Mouse (Mus musculus) cerebellum, postnatal 10 days (tissue): Measurements from ENCODE around the gene Gm44579.
A peak's percentile ranks its signal among the peaks of the same experiment; 100 is the strongest.

Experiments
- DNase-seq, 2 experiments: peaks; one replicate each; pipeline ENCODE4 v3.0.0; 2021; ENCODE audit warnings: mixed read lengths in 2 of 2

Gm44579 gene

DNA sequence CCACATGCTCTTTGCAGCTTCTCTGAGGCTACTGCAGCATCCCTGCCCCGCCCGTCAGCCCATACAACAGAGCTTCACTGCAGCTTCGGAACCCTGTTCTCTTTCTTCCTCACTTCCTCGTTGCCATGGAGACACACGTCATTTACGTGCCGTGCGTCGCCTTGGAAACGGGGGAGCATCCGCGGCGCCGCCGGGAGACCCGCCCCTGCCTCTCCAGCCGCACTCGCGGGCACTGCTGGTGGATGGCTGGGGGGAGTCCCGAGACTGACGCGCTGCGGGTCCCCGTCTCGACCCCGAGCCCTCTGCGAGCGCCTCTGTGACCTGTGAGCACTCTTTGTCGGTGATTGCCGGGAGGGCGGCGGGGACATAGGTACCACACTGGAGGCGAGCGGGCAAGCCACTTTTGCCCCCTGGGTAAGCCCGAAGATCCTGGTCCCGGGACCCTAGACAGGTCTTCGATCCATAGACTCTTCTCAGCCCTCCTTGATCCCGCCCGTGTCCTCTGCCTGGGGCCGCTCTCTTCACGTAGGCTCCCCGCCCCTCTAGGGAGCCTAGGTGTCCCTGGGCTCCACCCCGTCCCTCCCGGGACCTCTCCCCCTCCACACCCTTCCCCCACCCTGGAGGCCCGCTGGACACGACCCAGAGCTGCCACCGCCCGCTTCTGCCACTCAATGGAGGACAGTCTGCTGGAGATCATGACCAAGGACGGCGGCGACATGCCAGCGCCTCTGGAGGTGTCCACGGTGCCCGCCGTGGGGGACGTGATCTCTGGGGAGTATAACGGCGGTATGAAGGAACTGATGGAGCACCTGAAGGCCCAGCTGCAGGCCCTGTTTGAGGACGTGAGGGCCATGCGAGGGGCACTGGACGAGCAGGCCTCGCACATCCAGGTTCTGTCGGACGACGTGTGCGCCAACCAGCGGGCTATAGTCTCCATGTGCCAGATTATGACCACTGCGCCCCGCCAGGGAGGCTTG lies 52.8 kb downstream of the Gm44579 start:
- DNase-seq, result peak; percentile 94 to 95

DNA sequence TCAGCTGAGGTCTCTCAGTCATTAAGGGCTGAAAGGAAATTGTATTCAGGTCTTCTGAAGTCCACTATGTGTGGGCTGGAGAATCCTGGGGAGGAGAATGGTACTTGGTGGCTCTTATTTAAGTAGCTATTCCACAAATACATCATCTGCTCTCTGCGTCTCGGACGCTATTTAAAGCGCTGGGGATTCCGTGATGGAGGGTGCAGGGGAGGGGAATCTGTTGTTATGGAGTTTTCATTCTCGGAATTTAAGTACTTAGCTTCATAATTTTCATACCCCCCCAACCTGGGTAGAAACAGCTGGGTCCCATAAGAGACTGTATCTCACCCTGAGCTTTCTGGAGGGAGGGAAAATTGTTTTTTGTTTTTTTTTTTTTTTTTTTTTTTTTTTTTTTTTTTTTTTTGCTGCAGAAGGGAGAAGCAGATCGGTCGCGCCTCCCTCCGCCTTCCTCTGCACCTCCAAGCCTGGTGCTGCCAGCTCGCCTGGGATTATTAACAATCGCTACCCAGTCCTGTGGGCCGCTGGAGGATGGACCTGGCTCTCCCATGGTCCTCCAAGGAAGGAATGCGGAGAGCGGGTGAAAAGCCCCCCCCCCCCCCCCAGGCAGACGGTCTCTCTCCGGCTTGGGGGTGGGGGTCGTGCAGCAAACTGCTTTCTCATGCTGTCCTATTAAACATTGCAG lies 53.7 kb downstream of the Gm44579 start, which contains the start of gene Ccdc184:
Gene Ccdc184, plus strand, starts transcription at position 196 of the 682 bp plus-strand sequence.
- DNase-seq, result peak in 1 of 2 experiments; percentile 36

DNA sequence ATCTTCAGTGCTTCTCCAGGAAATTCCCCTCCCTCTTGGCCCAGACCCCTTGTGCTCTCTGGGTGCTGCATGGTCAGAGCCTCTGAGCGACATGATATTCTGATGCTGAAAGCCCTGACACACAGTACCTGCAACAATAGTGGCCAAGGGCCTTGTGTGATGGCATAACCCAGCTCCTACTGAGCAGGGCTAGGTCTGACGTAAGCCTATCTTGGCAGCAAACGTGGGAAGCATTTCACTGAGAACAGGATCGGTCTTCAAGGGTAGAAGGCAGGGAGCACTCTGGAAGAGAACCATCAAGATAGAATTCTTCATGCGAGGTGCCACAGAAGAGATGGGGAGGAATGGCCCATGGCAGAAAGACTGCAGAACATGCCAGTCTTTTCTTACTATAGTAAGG lies 55.3 kb downstream of the Gm44579 start, which contains the start of gene Asb8:
Gene Asb8, minus strand, starts transcription at position 101 of the 400 bp plus-strand sequence.
- DNase-seq, result no peak

DNA sequence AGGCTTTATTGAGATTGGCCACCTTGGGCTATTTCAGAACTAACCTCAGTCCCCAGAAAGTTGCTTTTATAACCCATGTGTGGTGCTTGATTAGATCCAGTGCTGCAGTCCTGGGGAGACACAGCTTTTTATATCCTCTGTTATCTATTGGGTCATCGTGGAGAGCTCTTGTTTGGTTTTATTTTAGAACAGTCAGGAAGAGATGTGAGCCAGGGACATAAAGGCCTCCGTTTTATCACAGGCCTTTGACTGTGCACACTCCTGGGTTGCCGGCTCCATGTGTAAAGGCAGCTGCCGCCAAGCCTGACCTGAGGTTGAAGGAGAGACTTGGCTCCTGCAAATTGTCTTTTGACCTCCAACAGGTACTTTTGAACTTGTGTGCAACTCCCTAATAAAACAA lies 58.2 kb downstream of the Gm44579 start:
- no peak for DNase-seq

DNA sequence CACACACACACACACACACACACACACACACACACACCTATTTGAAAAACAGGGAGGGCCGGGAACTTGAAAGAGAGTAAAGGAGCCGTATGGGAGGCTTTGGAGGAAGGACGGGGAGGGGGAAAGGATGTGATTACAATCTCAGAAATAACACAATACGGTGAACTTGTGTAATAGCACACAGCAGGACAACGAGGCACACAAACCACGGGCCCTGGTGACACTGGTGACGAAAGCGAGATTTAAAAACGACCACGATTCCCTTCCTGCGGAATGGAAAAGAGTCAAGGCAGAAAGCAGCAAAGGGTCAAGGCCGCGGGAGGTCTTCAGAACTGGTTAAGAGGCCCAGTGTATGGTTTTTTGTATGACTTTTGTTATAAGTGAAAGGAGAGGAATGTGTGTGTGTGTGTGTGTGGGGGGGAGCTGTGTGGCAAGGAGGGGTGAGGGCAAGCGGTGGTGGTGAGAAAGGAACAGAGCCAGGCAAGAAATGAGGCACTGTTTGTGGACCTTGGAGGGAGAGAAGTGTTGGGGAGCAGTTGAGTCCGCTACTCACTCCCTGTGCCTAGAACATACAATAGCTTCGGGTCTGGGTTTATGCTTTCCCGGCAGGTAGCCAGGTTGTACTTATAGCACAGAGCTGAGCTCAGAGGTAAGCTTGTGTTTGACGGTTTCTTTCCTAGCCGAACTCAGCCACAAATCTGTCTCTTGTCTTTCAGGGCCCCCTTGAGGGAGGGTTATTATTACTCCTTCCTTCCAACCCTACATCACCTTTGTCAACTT lies 59.6 kb downstream of the Gm44579 start:
- DNase-seq, result no peak

DNA sequence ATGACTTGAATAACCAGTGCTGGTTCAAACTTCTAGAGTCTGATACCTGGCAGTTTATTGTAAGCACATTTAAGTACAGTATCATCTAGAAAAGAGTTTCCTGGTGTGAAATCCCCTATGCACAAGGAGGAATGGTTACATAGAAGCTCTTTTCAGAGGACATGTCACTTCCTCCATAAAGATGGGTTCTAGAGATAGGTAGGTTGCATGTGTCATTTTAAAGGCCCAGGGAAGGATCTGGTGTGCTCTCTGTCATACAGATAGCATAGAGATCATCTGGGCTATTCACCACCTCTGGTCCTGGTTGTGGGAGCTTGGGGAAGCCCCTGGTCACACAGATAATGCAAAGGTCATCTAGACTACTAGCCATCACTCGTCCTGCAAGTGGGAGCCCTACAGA lies 63.5 kb downstream of the Gm44579 start:
- DNase-seq, result no peak

DNA sequence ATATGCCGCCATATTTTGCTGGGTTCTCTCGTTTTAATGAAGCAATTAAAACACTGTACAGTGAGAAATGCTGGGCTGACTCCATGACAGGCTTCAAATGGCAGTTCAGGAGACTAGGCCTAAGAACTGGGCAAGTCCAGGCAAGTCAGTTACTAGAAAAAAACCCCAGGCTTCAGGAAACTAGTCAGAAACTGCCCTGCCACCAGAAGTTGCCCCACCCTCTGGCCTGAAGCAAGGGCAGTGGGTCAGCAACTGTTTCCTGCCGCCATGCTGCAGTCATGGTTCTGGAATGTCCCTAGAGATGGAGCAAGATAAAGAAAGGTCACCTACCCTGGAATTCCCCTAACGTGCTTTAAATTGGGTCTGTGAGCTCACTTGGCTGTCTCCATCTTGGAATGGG lies 64.8 kb downstream of the Gm44579 start:
- DNase-seq, result no peak

DNA sequence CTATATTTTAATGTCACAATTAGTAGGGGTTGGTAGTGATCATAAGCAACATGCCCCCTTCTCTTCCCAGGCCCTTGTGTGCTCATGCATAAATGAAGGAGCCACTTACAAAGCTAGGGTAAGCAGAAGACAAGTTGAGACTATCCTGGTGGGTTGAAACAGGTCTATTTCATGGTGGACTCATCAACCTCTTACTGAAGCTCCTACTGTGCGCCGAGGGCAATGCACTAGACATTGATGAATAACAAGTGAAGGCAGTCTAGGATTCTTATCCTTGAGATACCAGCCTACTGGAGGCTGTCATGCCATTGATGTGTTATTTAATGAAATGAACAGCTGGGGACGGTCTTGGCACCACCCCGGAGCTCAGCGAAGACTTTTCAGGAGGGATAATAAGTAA lies 65.5 kb downstream of the Gm44579 start:
- DNase-seq, result no peak

DNA sequence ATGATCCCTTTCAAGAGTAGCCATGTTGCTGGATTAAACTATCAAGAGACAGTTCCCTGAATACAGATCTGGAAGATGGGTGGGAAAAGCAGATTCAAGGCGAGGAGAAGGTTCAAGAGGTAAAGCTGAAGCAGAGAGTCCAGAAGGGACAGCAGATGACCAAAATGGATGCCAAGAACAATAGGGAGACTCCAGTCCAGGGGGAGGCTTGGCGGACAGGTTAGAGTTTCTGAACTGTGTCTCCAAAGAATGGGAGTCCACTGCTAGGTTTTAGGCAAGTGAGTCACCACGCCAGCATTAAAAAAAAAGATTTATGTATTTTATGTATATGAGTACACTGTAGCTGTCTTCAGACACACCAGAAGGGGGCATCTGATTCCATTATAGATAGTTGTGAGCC lies 66.1 kb downstream of the Gm44579 start:
- DNase-seq, result no peak

DNA sequence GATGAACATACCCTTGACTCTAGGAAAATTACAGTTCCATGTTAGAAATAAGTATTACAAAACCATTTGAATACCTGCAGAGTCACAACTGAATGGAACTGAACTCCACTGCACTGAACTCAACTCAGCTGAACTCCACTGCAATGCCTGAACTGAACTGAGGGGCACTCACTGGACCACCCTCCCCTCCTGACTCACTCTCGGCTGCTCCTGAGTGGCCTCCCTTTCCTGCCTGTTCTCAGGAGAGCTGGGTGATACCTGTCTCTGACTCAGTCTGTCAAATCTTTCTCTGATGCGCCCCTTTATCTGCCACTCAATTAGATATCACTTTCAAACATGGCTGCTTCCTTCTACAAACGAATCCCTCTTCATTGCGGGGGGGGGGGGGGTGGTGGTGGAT lies 66.6 kb downstream of the Gm44579 start:
- DNase-seq, result no peak

DNA sequence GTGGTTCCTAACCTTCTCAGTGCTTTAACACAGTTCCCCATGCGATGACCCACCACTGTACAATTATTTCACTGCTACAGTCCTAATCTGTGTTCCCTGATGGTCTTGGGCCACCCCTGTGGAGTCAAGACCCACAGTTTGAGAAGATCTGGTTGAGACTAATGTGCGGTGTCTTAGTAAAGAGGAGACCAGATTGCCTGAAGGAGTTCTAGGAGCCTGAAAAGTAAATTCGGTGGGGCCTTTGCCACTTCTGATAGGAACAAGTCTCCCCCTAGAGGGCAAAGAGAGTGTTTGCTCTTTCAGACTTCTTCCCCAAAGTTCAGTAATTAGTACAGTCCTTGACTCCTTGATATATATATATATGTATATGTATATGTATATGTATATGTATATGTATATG lies 67.2 kb downstream of the Gm44579 start:
- DNase-seq, result peak; percentile 48 to 63

DNA sequence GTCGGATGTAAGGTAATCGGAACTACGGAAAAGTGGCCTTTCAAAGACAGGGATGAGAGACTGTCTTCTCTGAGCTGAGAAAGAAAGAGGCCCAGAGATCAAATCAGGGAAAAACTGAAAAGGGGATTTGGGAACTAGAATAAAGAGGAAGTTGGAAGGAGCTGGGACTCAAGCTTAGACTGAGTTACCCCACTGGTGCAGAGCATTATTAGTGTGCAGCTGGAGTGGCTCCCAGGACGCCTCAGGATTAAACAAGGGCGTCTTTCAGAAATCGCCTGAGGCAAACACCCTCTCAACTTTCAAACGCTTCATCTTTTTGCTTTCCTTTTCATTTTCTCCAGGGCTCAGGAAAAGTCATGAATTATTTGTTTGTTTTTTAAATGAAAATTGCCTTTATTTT lies 67.9 kb downstream of the Gm44579 start:
- DNase-seq, result peak in 1 of 2 experiments; percentile 25

DNA sequence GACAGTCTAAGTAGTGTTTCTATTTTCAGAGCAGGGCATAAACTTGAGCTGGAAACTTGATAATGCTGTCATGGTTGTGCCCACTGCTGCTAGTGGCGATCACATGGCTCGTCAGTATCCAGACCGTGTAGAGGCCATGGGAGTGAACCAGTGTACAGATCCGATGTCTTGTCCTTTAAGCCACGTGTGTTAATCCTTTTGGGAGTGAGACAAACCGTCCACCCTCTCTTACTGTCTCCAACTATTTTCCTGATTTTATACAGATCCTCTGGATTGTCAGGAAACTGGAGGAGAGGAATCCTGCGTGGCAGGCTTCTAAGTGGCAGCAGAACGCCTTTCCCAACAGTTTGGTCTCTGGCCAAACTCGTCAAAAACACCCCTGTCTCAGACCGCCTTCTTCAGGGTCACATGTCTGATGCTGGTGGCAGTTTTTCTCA lies 71.6 kb downstream of the Gm44579 start:
- no peak for DNase-seq

DNA sequence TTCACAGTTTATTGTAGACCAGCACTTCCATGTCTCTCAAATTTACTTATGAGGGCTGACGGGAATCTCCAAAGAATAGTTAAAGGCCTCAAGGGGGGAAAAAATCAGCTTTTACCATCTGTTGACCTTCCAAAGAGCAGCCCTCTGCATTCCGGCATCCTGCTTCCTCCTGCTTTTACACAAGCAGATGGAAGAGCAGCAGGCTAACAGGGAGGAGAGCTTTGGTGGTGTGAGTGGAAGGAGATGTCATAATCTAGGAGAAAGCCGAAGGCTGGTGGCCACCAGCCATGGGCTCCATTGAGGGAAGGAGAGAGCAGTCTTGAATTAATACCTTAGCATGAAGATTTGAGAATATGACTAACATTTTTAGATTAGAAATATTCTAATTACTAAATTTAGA lies 72.4 kb downstream of the Gm44579 start:
- peak; percentile 41 to 42 for DNase-seq

DNA sequence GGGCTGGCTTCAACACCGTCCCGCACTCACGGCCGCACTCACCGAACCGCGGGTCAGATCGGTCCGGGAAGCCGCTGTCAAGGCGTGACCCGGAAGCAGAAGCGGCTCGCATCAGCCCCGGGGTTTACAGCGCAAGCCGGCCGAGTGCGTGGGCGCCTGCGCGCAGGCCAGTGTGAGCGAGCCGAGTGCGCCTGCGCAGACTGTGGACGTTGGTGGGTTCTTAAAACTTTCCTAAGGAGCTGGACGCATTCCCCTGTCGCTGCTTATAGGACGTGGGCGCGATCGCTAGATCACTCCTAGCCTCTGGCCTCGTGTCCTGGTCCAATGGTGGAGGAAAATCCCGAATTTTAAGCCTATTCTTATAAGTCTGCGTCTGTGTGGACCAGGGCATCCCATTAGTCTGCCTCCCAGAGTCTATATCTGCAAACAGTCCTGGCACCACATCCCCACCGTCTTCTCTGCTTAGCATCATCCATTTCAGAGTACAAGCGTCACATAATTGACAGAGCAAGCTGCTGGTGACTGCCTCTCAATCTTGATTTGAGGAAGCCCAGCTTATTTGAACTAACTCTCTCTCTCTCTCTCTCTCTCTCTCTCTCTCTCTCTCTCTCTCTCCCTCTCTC lies 75.1 kb downstream of the Gm44579 start:
- DNase-seq, result peak; percentile 96 to 97

DNA sequence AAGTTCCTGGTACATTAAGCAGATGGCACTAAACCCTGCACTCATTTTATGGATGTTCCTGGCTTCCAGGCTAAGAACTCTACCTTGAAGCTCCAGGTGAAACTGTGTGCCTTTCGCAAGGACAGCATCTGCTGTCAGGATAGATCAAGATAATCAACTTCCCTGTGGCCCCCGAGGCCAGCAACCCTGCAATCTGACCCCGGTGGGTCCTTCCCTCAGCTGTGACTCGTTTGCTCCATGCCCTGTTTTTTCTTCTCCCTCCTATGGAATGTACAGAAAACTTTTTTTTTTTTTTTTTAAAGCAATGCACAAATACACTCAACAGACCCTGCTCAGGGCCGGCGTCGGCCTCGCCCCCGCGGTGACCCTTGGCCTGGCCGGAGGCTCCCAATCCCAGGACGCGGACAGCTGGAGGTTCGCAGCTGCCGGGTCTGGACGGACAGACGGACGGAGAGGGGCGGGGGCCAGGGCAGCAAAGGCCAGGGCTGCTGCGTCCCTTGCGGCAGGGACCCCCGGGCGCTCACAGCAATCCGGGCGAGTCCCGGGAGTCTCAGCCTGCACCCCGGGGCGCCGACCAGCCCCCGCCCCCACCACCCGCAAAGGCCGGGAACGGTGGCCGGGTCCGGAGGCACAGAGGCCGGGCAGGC lies 75.8 kb downstream of the Gm44579 start:
- peak; percentile 56 to 64 for DNase-seq

DNA sequence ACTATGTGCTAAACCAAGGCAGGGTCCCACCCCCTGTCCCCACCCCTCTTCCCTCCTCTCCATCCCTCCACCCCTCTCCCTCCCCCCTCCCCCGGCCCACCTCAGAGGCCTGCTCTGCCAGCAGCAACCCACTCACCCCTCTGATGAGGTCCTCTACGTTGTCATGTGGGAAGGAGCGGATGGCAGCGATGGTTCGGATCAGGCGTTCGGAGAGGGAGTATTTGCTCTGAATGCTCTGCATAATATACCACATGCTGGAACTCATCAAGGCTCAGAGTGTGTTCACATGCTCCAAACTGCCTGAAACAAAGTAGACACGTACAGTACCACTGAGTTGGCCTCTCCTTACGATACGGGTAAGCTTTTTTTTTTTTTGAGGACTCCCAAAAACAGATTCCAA lies 78.3 kb downstream of the Gm44579 start:
- no peak for DNase-seq

DNA sequence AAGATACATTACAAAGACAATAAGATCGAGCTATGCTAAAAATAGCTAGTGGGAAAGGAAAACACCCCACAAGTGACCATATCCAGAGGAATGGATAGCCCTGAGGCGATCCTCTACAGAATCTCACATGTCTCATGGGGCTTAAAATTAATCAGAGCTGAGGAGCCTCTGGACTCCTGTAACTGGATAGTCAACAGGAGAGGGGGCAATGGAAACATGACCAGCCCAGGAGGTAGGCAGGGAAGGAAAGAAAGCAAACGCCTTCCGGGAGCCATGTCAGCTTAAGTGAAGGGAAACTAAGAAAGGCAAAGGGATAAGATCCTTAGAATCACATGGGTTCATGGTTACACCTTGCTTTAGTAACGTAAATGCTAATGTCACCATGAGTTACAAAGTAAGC lies 80.0 kb downstream of the Gm44579 start:
- DNase-seq, result no peak

DNA sequence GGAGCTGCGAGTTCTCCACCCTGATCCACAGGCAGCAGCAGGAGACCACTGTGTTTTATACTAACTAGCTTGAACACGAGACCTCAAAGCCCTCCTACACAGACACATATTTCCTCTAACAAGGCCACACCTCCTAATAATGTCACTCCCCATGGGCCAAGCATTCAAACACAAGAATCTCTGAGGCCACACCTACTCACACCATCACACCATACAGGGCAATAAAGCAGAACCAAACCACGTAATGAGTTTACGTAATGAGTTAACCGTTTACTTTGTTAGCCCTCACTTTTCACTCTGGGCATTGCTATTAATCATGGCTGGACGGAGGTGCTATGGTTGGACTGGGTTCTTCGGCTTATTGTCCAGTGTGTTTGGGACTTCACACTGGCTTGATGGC lies 81.0 kb downstream of the Gm44579 start:
- no peak for DNase-seq

DNA sequence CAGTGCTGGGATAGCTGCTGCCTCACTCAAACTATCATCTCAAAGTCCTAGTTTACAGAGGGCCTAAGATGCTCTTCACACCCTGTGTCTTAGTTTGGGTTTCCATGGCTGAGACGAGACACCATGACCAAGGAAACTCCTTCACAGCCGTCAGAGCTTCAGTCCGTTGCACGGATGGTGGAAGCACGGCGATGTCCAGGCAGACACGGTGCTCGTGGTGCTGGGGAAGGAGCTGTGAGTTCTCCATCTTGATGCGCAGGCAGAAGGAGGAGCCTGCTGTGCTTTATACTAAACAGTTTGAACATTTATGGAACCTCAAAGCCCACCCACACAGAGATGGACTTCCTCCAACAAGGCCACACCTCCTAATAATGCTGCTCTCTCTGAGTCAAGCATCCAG lies 83.9 kb downstream of the Gm44579 start:
- DNase-seq, result no peak
